Mouse (Mus musculus): ENCODE measurements around the gene Camk2d. TPM values are rescaled to one million over a fixed set of nuclear protein-coding genes. Genes with fewer than 3 reads are reported as not detected.

Camk2d gene
- total RNA-seq, 2 experiments from 2014 or later, result 143 to 185 TPM

DNA sequence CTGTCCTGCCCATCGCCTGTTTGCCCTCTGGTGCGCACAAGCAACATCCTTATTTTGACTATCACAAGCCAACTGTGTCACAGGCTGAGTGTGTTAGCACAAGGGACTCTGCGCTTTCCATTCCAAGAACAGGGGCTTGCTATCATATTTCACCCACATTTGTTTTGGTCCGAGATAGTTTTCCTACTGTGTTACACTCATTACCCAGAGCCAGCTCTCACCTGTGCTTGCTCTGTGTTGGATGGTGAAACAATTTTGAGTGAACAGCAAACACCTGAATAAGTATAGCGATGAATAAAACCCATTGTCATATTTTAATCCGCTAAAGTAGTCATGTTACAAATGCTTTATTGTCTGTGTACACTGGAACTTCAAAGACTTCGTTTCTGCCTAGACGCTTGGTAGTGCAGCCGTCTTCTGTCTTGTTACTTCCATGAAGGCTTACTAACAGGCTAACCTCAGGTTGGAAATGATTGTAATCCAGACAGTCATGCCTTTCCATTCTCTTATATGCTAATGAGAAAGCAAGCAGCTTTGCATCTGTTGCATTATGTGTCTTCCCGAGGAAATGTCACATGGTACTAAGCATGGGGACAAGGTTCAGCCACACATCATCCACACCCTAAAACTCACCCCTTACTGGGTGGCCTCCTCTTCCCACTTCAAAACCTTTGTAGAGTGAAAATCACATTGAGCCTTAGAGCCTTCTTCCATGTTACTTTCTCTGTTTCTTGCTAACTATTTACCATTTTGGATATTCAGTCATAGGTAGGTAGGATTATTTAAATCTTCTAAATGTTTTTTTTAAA lies 44.5 kb downstream of the Camk2d start:
- intact Hi-C loops (cut with DNase I), result no loop called here
- DNase-seq (ENCODE audit: low spot score in 2 of 2), result no peak

DNA sequence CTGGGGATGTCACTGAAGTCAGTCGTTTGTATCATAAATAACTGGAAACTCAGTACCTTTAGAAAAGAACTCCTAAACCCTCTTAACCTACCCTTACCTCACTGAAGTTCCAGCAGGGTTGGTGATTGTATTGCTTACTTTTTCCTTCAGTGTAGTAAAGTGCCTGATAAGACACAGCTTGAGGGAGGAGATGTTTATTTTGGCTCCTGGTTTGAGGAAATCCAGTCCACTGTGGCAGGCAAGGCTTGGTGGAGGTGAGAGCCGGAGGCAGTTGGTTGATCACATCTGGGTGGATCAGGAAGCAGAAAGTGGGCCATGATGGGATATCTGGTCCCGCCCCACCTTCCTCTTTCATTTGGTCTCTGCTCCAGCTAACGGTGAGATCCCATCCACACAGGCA lies 45.3 kb downstream of the Camk2d start:
- DNase-seq (ENCODE audit: low spot score in 2 of 2), result no peak
- intact Hi-C loops (cut with DNase I), result no loop called here

DNA sequence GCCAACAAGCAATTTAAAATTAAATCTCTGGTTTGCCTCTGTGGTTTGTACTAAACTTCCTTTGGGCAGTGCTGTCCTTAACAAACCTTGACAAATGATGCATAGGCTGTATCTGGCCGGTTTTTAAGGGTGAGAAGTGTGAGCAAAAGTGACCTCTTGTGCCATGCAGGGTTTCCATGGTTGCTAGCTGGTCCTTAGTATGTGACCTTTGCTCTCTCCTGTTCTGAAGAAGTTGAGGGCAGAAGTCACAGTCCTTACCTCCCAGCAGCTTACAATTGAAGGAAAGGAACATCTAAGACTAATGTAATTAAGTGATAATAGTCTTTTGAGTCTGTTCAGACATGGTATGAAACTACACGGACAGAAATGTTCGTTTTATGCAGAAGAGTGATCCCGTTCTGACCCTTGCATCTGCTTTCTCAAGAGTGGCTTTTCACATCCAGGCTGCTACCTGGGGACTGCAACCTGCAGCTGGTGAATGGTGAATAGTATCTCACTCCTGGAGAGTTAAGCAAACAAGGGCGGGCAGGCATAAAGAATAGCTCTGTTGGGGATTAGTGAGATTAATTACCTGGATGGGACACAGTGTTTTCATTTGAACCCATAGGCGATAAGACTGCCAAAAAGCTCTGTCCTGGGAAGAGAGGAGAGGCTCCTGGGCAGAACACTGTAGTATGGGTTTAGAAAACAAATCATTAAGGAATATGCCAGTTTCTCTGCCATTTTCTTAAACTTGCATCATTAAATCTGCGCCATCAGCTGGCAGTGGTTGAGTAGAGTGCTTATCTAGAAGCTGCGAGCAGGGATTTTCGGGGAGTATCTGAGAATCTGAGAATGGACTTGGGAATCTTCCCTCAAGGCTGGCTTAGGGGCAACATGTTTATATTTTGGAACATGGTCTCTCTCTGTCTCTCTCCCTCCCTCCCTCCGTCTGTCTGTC lies 47.2 kb downstream of the Camk2d start:
- intact Hi-C loops (cut with DNase I), result no loop called here
- DNase-seq (ENCODE audit: low spot score in 2 of 2), result no peak

DNA sequence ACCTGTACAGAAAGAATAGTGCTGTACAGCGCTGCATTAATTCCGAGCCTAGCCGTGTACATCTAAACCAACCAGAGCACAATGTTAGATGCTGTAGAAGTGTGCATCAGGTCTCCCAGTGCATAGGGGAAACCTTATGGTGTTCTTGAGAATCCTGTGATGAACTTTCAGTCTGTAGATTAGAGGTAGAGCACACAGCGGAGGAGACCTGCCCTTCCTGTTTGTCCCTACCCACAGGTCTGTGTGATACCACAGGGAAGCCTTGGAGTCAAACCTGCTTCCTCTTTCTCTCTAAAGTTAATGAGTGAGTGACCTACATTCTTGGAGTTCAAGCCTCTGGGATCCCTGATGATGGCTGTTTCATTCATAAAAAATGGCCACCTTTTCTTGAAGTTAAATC lies 54.2 kb downstream of the Camk2d start:
- DNase-seq (ENCODE audit: low spot score in 2 of 2), result no peak

DNA sequence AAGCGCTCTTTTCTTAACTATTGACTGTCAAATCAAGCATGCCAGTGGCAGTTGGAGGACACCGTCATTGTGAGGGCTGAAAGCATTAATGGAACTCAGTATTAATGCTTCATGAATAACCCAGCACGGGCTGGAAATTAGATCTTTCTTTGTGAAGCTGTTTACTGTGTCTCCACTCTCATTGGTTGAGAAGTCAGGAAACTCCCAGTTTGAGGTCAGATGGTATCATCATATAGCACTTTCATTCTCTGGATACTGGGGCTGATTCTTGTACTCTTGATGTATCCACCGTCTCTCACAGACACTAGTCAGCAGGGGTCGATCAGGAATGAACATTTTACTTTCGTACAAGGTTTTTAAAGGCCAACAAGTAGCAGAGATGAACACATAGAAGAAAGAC lies 54.6 kb downstream of the Camk2d start:
- intact Hi-C loops (cut with DNase I), result no loop called here
- DNase-seq (ENCODE audit: low spot score in 2 of 2), result no peak

More for the DNA sequence above, 54.2 kb downstream of the Camk2d start:
- intact Hi-C loops (cut with DNase I), result no loop called here

DNA sequence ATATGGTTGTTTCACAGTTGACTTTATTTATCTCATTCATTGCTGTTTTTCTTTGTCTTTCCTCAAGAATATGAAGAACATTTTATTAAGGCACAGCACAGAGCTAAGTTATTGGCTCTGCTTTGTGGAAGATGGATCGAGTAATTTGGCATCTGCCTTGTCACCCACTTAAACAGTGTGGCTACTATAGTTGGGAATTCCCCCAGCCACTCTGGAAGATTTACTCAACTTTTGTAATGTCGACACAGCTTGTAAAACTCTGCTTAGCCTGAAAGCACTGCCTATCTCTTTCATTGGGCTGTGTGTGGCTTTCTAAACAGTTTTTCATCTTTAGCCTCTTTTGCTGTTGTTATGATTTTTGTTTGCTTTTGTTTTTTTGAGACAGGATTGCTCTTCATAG lies 56.3 kb downstream of the Camk2d start:
- no peak for DNase-seq (ENCODE audit: low spot score in 2 of 2)
- intact Hi-C loops (cut with DNase I), result no loop called here

DNA sequence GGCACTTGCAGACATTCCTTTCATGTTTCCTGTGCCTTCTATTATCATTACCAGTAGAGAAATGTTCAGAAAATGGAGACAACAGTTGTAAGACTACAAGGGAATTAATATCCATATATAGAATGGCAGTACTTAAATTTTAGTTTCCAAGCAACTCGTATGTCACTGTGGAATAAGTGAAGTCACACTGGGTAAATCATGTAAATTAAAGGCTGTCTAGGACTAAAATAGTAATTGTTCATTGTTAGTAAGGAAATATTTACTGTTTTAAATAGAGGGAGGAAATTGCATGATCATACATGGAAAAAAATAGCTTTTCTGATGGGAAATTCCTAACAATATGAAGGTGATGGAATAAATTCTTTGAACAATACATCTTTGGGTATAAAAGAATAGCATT lies 57.0 kb downstream of the Camk2d start:
- intact Hi-C loops (cut with DNase I), result no loop called here
- DNase-seq (ENCODE audit: low spot score in 2 of 2), result no peak

DNA sequence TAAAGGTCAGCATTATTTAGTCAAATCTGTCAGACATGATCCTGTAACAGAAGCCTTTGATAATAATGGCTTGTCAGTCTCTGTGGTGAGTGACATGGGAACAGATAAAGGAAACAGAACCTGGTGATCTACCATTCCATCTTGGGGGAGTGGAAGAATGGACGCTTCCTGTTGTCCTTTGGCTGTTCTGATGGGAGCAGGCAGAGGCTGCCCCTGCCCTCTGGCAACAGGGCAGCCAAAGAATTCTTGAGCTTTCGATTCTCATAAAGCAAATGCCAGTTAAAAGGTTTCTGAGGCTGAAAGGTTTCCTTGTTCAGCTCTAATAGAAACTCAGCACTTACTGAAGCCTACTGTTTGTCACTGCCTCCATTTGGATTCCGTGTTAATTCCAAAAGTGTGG lies 60.1 kb downstream of the Camk2d start:
- intact Hi-C loops (cut with DNase I), result no loop called here
- no peak for DNase-seq (ENCODE audit: low spot score in 2 of 2)

DNA sequence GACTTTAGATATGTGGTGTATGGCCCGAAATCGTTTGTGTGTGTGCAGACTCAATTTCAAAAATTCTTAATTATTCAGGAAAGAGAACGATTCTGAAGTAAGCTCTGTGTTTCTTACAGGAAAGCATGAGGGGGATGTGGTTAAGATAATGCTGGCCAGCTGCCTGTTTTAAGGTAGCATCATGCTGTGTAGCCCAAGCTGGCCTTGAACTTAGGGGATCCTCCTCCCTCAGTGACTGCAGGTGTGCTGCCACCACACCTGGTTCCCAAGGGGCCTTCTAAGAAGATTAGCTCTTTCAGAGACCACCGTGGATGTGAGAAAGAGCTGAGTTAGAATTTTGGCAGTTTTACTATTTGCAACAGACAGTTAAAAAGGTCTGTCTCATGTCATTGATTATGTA lies 61.8 kb downstream of the Camk2d start:
- intact Hi-C loops (cut with DNase I), result no loop called here
- DNase-seq (ENCODE audit: low spot score in 2 of 2), result no peak

DNA sequence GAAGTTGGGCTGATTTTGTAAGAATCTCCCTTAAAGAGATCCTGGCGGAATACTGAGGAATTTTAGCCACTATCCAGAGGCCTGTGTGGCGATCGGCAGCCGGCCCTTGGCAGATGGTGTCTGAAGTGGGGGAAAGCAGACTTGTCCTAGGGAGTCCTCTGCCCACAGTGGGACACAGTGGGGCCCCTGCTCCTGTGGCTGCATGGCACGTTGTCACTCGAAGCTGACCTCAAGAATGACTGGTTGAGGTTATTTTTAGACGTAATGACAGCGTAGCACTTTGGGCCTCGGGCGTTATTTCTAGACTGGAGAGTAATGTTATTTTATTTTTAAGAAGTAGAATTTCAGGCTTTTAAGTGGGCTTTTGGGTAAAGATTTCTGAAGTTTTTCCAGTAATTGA lies 62.7 kb downstream of the Camk2d start:
- intact Hi-C loops (cut with DNase I), result no loop called here
- no peak for DNase-seq (ENCODE audit: low spot score in 2 of 2)

DNA sequence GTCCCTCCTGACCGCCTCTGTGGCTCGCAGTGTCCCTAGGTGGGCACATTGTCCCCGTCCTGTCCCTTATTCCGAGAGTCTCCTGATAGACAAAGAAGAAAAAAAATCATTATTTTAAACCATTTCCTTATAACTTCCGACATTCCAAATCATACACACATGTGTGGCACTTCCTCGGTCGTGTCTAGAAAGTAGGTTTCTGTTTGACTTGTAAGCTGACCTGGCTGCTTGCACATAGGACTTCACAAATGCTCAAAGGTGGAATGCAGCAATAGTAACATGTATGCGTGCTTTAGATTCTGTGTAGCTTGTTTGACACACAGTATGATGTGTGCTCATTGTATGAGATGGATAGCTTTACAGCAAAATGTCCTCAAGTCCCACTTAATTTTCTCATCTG lies 63.1 kb downstream of the Camk2d start:
- intact Hi-C loops (cut with DNase I), result no loop called here
- DNase-seq (ENCODE audit: low spot score in 2 of 2), result no peak

DNA sequence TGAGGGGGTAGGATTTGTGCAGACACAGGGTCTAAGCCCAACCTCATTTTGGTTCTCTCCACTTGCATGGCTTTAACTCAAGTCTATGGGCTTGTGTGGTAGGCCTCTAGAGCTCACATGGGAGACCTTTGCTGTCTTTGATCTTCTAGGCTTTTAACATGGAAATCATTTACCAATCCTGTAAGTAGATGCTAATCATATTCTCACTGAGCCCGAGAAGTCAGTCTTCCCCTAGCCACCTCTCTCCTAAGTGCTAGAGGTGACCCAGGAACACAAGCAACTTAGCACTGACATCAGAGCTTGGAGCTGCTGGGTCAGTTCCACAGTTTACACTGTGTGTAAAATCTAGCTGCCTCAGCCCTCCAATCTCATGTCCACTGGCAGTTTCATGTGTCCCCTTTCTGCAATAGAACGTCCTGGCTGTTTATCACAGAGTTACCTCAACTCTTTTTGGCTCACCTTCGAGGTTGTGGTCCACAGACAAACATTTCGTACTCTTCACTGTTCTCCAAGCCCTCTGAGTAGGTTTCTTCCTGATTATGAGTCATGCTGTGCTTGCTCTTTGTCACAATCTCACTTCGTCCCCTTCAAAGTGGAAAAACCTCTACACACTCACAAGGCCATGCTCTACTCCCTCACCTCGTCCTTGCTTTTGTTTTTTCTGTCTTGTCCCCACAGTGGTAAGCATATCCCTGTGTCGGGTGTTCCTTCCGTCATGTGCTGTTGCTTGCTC lies 63.9 kb downstream of the Camk2d start:
- no peak for DNase-seq (ENCODE audit: low spot score in 2 of 2)
- intact Hi-C loops (cut with DNase I), result no loop called here

DNA sequence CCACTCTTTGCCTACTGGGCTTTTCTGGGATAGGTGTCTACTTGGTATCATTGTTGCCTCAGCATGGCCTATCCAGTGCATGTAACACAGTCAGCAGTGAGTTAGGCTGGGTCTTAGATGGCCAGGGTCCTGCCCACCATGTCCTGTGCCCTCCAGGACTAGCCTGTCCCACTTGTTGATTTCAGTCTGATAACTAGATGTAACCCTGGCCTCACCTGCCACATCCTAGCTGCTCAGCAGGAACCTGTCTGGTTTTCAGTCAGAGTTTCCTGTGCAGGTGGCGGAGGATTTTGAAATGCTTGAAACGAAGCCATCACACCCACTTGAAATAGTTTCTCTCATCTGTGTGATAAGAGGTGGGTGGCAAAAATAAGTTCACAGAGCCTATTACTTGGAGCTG lies 64.5 kb downstream of the Camk2d start:
- no peak for DNase-seq (ENCODE audit: low spot score in 2 of 2)

DNA sequence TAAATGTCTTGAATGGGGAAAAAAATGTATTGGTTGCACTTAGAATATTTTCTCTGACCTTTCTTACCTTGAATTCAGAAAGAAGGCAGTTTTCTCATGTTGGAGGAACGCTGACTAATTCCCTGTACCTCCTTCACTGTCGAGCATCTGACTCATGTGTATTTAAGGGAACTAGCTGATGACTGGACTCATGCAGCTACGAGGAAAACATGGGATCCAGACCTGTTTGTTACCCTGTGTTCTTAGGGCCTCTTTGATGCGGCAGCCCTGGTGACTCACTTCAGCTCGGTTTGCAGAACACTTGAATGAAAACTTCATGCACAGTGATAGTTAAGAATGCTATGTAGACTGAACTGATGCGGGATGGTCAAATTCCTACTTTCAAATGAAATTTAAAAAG lies 64.9 kb downstream of the Camk2d start:
- no peak for DNase-seq (ENCODE audit: low spot score in 2 of 2)
- intact Hi-C loops (cut with DNase I), result no loop called here

More for the DNA sequence above, 64.5 kb downstream of the Camk2d start:
- intact Hi-C loops (cut with DNase I), result no loop called here

DNA sequence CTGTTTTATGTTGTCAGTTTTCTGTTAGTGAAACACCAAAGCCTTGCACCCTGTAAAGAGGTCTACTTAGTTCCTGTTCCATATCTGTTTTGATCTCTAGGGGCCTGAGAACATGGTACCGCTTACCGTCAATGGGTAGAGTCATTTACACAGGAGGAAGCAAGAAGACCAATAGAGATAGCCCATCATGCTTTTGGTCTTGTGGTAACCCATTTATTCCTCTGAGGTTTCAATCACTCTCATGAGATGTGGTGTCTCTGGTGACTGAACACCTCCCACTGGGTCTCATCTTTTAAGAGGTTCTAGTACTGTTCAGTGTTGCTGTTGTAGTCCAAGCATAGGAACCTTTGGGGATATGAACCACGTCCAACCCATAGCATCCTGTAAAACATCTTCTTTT lies 65.8 kb downstream of the Camk2d start:
- DNase-seq (ENCODE audit: low spot score in 2 of 2), result no peak
- intact Hi-C loops (cut with DNase I), result no loop called here

DNA sequence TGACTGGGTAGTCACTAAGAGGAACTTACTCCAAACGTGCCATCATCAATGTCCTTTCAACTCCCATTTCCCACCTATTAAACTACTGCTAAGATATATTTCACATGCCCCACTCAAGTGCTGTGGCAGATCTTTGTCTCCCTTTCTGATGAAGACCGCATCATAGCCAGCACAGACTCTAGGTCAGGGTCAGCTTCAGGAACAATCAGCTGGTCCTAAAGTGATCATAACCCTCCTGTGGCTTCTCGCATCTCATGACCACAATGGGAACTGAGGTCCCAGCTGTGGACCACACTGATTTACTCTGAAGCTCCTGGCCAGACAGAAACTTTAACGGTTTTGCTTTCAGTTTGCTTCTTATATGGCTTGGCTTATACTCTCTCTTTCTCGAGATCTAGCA lies 67.3 kb downstream of the Camk2d start:
- intact Hi-C loops (cut with DNase I), result no loop called here

DNA sequence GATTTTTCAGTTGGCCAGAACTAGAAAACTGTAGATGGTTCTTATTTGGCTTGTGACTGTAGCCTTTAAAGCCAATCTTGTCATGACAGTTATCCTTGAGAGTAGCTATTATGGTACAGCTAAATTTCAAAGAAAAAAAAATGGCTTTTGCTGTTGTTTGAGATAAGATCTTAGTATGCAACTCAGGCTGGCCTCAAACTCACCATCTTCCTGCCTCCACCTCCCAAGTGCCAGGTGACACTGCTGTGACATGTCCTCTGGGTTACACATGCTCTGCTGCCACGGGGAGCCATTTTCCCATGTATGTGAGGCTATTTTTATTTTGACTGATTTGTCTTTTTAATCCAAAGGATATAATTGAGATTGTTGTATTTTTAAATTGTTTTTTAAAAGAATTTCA lies 69.8 kb downstream of the Camk2d start:
- intact Hi-C loops (cut with DNase I), result loop anchor here (5.0 kb wide), 1 partner anchor 69 kb away; the partner anchor contains the start of gene Camk2d
- DNase-seq (ENCODE audit: low spot score in 2 of 2), result no peak

More for the DNA sequence above, 67.3 kb downstream of the Camk2d start:
- DNase-seq (ENCODE audit: low spot score in 2 of 2), result no peak

DNA sequence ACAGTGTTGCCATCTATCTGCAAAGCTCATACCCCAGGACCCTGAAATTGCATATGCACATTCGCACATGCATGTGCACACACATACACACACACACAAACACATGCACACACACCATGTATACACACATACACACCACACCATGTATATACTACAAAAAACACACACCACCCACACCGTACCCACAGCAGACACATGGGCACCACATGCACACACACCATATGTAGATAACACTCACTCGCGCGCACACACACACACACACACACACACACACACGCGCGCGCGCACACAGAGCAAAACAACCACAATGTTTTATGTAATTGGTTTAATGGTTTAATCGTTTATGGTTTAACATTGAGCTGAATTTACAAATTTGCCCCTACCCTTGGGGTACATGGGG lies 70.9 kb downstream of the Camk2d start:
- intact Hi-C loops (cut with DNase I), result loop anchor here (5.0 kb wide), 1 partner anchor 70 kb away; the partner anchor contains the start of gene Camk2d
- no peak for DNase-seq (ENCODE audit: low spot score in 2 of 2)

DNA sequence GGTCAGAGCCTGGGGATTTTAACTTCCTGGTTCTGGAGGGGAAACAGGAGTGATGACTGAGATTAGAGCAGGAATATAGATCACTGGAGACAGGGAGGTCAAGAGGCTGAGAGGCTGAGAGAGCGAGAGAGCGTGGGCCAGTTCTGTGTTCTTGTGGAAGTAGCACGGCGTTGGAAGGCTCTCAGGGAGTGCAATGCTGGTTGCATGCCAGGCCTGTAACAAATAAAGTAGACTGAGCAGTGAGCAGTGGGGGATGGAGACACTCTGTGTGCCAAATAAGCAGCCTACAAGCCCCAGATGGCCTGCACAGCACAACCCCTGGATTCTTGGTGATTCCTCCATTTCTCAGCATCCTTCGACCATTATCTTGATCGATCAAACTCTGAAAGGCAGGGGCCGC lies 71.3 kb downstream of the Camk2d start:
- DNase-seq (ENCODE audit: low spot score in 2 of 2), result peak; percentile 35 to 51
- intact Hi-C loops (cut with DNase I), result loop anchor here (5.0 kb wide), 1 partner anchor 70 kb away; the partner anchor contains the start of gene Camk2d

DNA sequence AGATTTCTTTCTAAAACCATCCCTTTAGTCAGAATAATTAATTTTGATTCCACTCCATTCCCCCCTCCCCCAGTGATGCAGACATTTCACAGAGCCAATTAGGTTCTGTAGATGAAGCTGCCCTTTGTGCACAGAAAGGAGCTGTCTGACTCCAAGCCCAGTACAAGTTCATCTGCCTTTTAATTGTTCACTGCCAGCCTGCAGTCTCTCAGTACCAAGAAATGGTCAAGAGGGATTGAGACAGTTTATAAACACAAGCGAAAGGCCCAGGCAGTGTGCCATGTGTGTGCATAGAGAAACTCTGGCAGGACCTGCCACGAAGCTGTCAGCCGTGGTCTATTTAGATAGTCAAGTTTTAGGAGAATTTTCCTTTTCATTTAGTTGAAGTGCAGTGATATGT lies 72.0 kb downstream of the Camk2d start:
- intact Hi-C loops (cut with DNase I), result loop anchor here (5.0 kb wide), 1 partner anchor 71 kb away; the partner anchor contains the start of gene Camk2d
- no peak for DNase-seq (ENCODE audit: low spot score in 2 of 2)

Data from left cerebral cortex, postnatal 36 days (tissue).